Mouse (Mus musculus): ENCODE data around the gene Gm20605. TPM values are rescaled to one million over a fixed set of nuclear protein-coding genes. Genes with fewer than 3 reads are reported as not detected.

Gene Gm20605
- total RNA-seq, 2 experiments from 2014 or later, result 2.9 to 4.2 TPM

- DNase-seq, result peak; percentile 82 to 87
Observed at GRCm38 (mm10) chr5:137652474-137652873, 23.5 kb downstream of the Gm20605 start.

- no peak for DNase-seq
Observed at GRCm38 (mm10) chr5:137653366-137653765, 24.4 kb downstream of the Gm20605 start.

- DNase-seq, result no peak
Observed at GRCm38 (mm10) chr5:137654746-137655145, 25.8 kb downstream of the Gm20605 start.

GRCm38 (mm10) chr5:137656977-137657376 lies 28.0 kb downstream of the Gm20605 start:
- DNase-seq, result peak; percentile 85 to 87

- DNase-seq, result peak; percentile 90 to 93
Observed at GRCm38 (mm10) chr5:137660064-137660688, 31.2 kb downstream of the Gm20605 start.

- no peak for DNase-seq
Observed at GRCm38 (mm10) chr5:137663057-137663456, 34.1 kb downstream of the Gm20605 start.

GRCm38 (mm10) chr5:137668971-137669370 lies 40.0 kb downstream of the Gm20605 start:
- peak; percentile 74 to 76 for DNase-seq

- no peak for DNase-seq
Observed at GRCm38 (mm10) chr5:137670240-137670639, 41.3 kb downstream of the Gm20605 start.

GRCm38 (mm10) chr5:137671443-137672240 lies 42.7 kb downstream of the Gm20605 start:
- peak; percentile 90 to 95 for DNase-seq

- DNase-seq, result no peak
Observed at GRCm38 (mm10) chr5:137672361-137672760, 43.4 kb downstream of the Gm20605 start.

GRCm38 (mm10) chr5:137673015-137673414 lies 44.0 kb downstream of the Gm20605 start:
- peak; percentile 39 to 47 for DNase-seq

GRCm38 (mm10) chr5:137674786-137675185 lies 45.8 kb downstream of the Gm20605 start:
- no peak for DNase-seq

GRCm38 (mm10) chr5:137677859-137678258 lies 48.9 kb downstream of the Gm20605 start:
- no peak for DNase-seq

- no peak for DNase-seq
Observed at GRCm38 (mm10) chr5:137678736-137679135, 49.8 kb downstream of the Gm20605 start.

GRCm38 (mm10) chr5:137679726-137680125 lies 50.8 kb downstream of the Gm20605 start:
- DNase-seq, result no peak

GRCm38 (mm10) chr5:137682526-137682925 lies 53.6 kb downstream of the Gm20605 start:
- no peak for DNase-seq

- peak in 1 of 2 experiments; percentile 44 for DNase-seq
Observed at GRCm38 (mm10) chr5:137683388-137684293, 54.7 kb downstream of the Gm20605 start.

- peak; percentile 97 to 99 for DNase-seq
Observed at GRCm38 (mm10) chr5:137684294-137685123, 55.5 kb downstream of the Gm20605 start, which contains the start of gene Agfg2. Gene Agfg2, minus strand, starts transcription at chr5:137684726.

- no peak for DNase-seq
Observed at GRCm38 (mm10) chr5:137685653-137686052, 56.7 kb downstream of the Gm20605 start.

GRCm38 (mm10) chr5:137686127-137686790 lies 57.3 kb downstream of the Gm20605 start:
- DNase-seq, result no peak

- DNase-seq, result no peak
Observed at GRCm38 (mm10) chr5:137689974-137690373, 61.0 kb downstream of the Gm20605 start.
